Mouse (Mus musculus) thymus, postnatal 10 days (tissue): ENCODE data around the gene Cyp27b1.

Experiments
- DNase-seq, 2 experiments: peaks; one replicate each; pipeline ENCODE4 v3.0.0; 2021; ENCODE audit warnings: low spot score in 2 of 2

Gene Cyp27b1

DNA sequence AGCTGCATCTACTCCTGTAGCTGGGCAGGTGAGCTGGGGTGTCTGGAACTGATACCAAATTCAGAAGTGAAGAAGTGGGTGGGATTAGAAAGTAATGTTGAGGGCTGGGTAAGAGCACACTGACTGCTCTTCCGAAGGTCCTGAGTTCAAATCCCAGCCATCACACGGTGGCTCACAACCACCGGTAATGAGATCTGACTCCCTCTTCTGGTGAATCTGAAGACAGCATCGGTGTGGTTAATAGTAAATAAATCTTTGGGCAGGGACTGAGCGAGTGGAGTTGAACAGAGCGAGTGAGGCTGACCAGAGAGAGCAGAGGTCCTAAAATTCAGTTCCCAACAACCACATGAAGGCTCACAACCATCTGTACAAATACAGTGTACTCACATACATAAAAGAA, 37.6 kb downstream of the Cyp27b1 start:
- no peak for DNase-seq

- DNase-seq: no peak
Observed at GRCm38 (mm10) chr10:127090560-127091411, 42.7 kb downstream of the Cyp27b1 start.

DNA sequence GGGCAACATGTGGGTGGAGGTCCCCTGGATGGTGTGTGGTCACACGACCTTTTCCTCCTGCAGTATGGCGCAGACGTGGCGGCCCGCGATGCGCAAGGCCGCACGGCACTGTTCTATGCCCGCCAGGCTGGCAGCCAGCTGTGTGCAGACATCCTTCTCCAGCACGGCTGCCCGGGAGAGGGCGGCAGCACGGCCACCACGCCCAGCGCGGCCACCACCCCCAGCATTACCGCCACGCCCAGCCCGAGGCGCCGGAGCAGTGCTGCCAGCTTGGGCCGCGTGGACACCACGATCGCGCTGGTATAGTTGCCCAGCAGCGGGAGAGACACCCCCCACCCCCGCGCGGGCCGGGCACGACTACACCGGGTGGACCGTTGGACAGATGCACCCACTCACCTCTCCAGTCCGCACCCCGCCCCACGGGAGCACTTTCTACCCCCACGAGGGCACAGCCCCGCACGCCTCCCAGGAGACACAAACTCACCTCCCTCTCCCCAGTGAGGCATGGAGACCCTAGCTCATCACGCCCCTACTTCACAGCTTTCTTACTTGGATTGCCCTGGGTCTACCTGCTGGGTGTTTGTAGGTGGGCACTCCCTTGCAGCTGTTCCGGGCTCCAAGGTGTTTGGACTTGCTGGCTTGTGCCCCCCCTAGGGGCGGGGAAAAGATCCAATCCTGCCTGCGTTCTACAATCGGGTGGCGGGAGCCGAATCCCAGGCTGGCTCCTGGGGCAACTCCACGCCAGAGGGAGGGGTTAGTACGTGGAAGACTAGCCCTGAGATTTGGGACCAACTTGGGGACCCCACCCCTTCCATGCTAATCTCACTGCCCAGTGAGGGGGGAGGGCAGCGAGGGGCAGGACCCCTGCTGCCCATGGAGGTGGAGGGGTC, 43.7 kb downstream of the Cyp27b1 start:
- no peak for DNase-seq

DNA sequence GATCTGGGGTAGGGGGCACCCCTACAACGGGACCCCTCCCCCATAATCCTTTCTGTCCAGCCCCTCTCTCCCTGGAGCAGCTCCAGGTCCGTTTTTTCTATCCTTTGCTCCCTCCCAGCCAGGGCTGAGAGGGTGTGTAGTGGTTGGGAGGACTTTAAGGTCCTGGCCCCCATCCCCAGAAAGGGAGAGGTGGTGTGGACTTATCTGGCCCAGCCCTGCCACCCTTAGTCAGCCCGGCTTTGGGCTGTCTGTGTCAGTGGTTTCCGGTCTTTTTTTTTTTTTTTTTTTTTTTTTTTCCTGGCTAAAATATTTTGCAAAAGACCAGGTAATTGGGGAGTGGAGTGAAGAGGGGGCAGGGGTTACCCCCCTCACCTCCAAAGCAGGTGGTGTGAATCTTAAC, 44.7 kb downstream of the Cyp27b1 start:
- no peak for DNase-seq

- DNase-seq: no peak
Observed at GRCm38 (mm10) chr10:127094382-127094802, 46.3 kb downstream of the Cyp27b1 start.

DNA sequence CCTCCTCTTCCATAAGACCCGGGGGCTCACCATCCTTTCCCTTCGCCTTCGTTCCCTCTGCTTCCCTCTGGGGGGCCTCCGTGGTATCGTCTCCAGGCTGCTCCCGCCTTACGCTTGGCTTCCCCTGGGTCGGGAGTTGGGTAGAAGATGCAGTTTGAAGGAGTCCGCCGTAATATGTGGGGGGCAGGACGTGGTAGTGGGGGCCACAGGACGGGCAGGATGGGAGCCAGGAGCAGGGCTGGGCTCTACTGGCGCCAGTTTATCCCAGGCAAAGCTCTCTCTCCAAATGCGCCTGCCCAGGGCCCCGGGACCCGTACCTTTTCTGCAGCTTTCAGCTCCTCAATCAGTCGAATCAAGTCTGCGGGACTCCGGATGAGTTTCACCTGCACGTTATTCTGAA, 50.5 kb downstream of the Cyp27b1 start:
- no peak for DNase-seq

DNA sequence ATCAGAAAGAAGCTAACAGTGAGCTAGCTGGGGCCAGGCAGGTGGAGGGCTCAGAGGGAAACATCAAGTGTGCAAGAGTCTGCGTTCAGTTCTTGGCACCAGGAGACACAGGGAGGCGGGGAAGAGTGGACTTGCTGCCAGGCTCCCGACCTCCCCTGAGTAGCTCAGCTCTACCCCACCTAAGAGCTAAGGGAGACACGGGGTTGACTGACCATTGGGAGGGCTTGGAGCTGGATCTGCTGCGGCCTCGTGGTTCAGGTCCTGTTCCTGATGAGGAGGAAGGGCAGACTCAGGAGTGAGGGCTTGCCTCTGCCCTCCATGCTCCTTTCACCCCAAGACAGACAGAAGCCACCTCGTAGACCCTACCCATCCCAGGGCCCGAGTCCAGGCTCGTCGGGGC, 51.1 kb downstream of the Cyp27b1 start:
- no peak for DNase-seq

GRCm38 (mm10) chr10:127099868-127100267, 51.8 kb downstream of the Cyp27b1 start:
- no peak for DNase-seq

GRCm38 (mm10) chr10:127100414-127100813, 52.4 kb downstream of the Cyp27b1 start:
- DNase-seq: no peak

GRCm38 (mm10) chr10:127101151-127101550, 53.1 kb downstream of the Cyp27b1 start:
- no peak for DNase-seq
